ENCODE assay signal across 21 mouse cellular contexts in genomic region chr7:55836877-55837276, GRCm38 (mm10).
"Had no signal": no experiment of that assay in that cellular context is flagged by ENCODE, and none has a peak within 500 bp of the region (broad histone marks: within the 10 kb centered on the region; RNA-seq: fewer than 3 reads in every experiment).

No protein-coding gene starts in this region.

- H3K4me2 ChIP-seq: limb, embryonic 12.5 days; limb, embryonic 15.5 days; liver, embryonic 15.5 days; midbrain, embryonic 12.5 days; midbrain, embryonic 15.5 days; neural tube, embryonic 12.5 days; neural tube, embryonic 15.5 days had no signal

- H3K9me3 ChIP-seq: limb, embryonic 12.5 days; limb, embryonic 15.5 days; liver, embryonic 15.5 days; midbrain, embryonic 12.5 days; midbrain, embryonic 15.5 days; neural tube, embryonic 12.5 days; neural tube, embryonic 15.5 days had no signal

- H3K27me3 ChIP-seq: limb, embryonic 12.5 days; limb, embryonic 15.5 days; midbrain, embryonic 12.5 days; midbrain, embryonic 15.5 days; neural tube, embryonic 12.5 days; neural tube, embryonic 15.5 days had no signal

- DNase-seq: kidney, adult 18-20 months; kidney, adult 9 months; kidney, postnatal 14 days; kidney, postnatal 4 days; left cerebral cortex, postnatal 4 days; lung, adult 2 months; lung, postnatal 14 days; lung, postnatal 4 days; right cerebral cortex, adult 18-20 months; right cerebral cortex, postnatal 14 days; right cerebral cortex, postnatal 4 days; thymus, postnatal 36 days had no signal

- H3K4me3 ChIP-seq: limb, embryonic 12.5 days; limb, embryonic 15.5 days; liver, embryonic 15.5 days; midbrain, embryonic 12.5 days; midbrain, embryonic 15.5 days; neural tube, embryonic 12.5 days; neural tube, embryonic 15.5 days had no signal

- ATAC-seq: intestine, embryonic 16.5 days; midbrain, embryonic 15.5 days had no signal

- H3K27ac ChIP-seq: limb, embryonic 12.5 days; limb, embryonic 15.5 days; liver, embryonic 15.5 days; midbrain, embryonic 12.5 days; midbrain, embryonic 15.5 days; neural tube, embryonic 12.5 days; neural tube, embryonic 15.5 days; stomach, postnatal 0 days had no signal

- H3K9ac ChIP-seq: limb, embryonic 12.5 days; limb, embryonic 15.5 days; liver, embryonic 15.5 days; midbrain, embryonic 12.5 days; midbrain, embryonic 15.5 days; neural tube, embryonic 12.5 days; neural tube, embryonic 15.5 days had no signal
